Mouse (Mus musculus): ENCODE results near the gene Pebp1. TPM values are rescaled to one million over a fixed set of nuclear protein-coding genes. Genes with fewer than 3 reads are reported as not detected.

Gene Pebp1
- polyA plus RNA-seq, 1 experiment: 713 TPM

DNA sequence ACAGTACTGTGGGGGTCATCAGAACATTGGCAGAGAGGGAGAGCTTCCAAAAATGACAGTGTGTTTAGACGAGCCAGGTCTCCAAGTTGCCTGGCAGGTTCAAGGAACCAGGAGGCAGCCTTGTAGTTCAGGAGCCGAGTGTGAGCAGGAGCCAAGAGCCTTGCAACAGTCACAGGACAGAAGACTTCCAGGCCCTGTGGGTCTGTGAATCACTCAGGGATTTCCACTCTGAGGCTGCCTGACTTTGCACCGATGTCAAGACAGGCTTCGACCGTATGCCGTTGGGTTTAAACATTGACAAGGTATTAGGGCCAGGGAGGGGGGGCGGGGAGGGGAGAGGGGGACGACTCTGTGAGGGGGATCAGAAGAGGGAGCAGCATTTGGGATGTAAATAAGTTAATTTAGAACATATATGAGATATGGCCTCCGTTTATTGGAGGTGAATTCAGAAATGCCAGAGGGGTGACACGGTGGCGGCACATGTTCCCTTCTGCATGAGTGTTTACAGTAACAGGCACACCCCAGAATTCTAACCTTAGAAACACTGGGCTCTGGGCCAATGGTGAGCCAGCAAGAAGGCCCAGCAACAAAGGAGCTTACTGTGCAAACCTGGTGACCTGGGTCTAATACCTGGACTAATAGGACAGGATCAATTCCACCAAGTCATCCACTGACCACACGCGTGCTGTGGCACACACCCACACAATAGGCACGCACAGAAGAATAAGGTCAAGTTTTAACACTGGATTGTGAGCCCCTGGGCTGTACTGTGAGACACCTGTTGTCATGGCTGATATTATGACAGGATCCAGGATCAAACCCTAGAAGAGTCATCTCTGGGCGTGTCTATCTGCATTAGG is 8.4 kb downstream of the Pebp1 start:
- Histone ChIP-seq H3K4me3 (no peak overlapping the region), H3K4me2 (ENCODE audit: low read depth) (no peak overlapping the region), H3K27me3 (ENCODE audit: control insufficient read depth, insufficient read depth, insufficient read length) (no peaks in the 10 kb centered on the region), H3K79me2 (ENCODE audit: control insufficient read depth, insufficient read depth) (no peaks in the 10 kb centered on the region), H3ac (ENCODE audit: control insufficient read depth, insufficient read length) (no peak overlapping the region), H3K36me3 (ENCODE audit: control insufficient read depth, insufficient read depth) (peaks cover 13% of the 10 kb centered on the region)
- TF ChIP-seq TCF3 (IDR thresholded peaks at IDR 0.05; ENCODE audit: insufficient read length, low read depth) (no peak), E2F4 (IDR thresholded peaks at IDR 0.05; ENCODE audit: insufficient read depth) (no peak), USF1 (IDR thresholded peaks at IDR 0.05; ENCODE audit: low read depth) (no peak), POLR2AphosphoS2 (IDR thresholded peaks at IDR 0.05; ENCODE audit: insufficient read length, low read depth) (no peak)

DNA sequence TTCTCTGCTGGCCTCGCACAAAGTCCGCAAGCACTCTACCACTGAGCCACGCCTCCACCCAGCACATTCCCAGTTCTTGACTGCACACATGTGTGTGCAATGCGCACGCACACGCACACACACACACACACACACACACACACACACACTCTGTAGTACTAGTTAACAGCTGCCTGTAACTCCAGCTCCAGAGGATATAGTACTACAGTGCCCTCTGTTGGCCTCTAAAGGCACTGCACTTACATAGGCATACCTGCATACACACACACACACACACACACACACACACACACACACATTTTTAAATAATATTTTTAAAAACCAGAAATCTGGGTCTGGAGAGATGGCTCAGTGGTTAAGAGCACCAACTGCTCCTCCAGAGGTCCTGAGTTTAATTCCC is 9.6 kb downstream of the Pebp1 start:
- TF ChIP-seq SRF (IDR thresholded peaks at IDR 0.05; ENCODE audit: control insufficient read depth, insufficient read length, low read depth) (no peak), REST (IDR thresholded peaks at IDR 0.05; ENCODE audit: insufficient read depth, insufficient read length) (no peak), MAX (IDR thresholded peaks at IDR 0.05; ENCODE audit: low read depth) (no peak), E2F4 (IDR thresholded peaks at IDR 0.05; ENCODE audit: insufficient read depth) (no peak), MYOG (IDR thresholded peaks at IDR 0.05; ENCODE audit: control insufficient read depth in 1 of 3, insufficient read depth in 1 of 3, insufficient read length in 2 of 3, low read depth in 2 of 3) (no peak), POLR2A (IDR thresholded peaks at IDR 0.05; ENCODE audit: insufficient read length, low read depth) (no peak), MYOD1 (IDR thresholded peaks at IDR 0.05; ENCODE audit: control insufficient read depth in 1 of 3, insufficient read length in 2 of 3, low read depth in 2 of 3) (no peak), TCF12 (IDR thresholded peaks at IDR 0.05; ENCODE audit: insufficient read depth, poor library complexity, severe bottlenecking) (no peak), POLR2AphosphoS2 (IDR thresholded peaks at IDR 0.05; ENCODE audit: insufficient read length, low read depth) (no peak), USF1 (IDR thresholded peaks at IDR 0.05; ENCODE audit: low read depth) (no peak), CEBPB (IDR thresholded peaks at IDR 0.05; ENCODE audit: insufficient read depth, poor library complexity, severe bottlenecking) (no peak), TCF3 (IDR thresholded peaks at IDR 0.05; ENCODE audit: insufficient read length, low read depth) (no peak)
- H3K79me2 ChIP-seq (ENCODE audit: control insufficient read depth, insufficient read depth): no peaks in the 10 kb centered on the region
- peaks cover 7% of the 10 kb centered on the region for H3K36me3 ChIP-seq (ENCODE audit: control insufficient read depth, insufficient read depth)
- H3ac ChIP-seq (ENCODE audit: control insufficient read depth, insufficient read length): no peak overlapping the region
- no peaks in the 10 kb centered on the region for H3K27me3 ChIP-seq (ENCODE audit: control insufficient read depth, insufficient read depth, insufficient read length)
- H3K4me3 ChIP-seq: no peak overlapping the region
- H3K4me2 ChIP-seq (ENCODE audit: low read depth): no peak overlapping the region

DNA sequence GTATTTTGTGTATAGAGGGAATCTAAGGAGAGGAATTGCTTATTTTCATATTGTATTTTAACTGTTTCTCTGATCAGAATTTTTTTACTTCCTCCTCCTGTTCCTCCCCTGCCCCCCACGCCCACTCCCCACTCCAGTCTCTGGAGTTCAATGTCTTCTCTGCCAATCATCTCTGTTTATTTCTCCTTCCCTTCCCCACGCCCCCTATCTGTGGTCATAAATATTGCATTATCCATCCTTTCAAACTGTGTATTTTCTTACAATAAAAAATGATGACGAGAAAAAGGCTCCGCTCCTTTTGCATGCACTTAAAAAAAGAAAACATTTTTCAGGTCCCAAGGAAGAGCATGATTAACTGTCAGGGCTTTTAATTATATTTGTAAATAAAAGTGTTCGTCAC is 12.6 kb downstream of the Pebp1 start:
- no peaks in the 10 kb centered on the region for H3K27me3 ChIP-seq (ENCODE audit: control insufficient read depth, insufficient read depth, insufficient read length)
- no peaks in the 10 kb centered on the region for H3K36me3 ChIP-seq (ENCODE audit: control insufficient read depth, insufficient read depth)
- no peaks in the 10 kb centered on the region for H3K79me2 ChIP-seq (ENCODE audit: control insufficient read depth, insufficient read depth)
- TF ChIP-seq CEBPB (IDR thresholded peaks at IDR 0.05; ENCODE audit: insufficient read depth, poor library complexity, severe bottlenecking) (no peak), TCF3 (IDR thresholded peaks at IDR 0.05; ENCODE audit: insufficient read length, low read depth) (no peak), MYOD1 (IDR thresholded peaks at IDR 0.05; ENCODE audit: control insufficient read depth in 1 of 3, insufficient read length in 2 of 3, low read depth in 2 of 3) (no peak), E2F4 (IDR thresholded peaks at IDR 0.05; ENCODE audit: insufficient read depth) (no peak), POLR2AphosphoS2 (IDR thresholded peaks at IDR 0.05; ENCODE audit: insufficient read length, low read depth) (no peak), MYOG (IDR thresholded peaks at IDR 0.05; ENCODE audit: control insufficient read depth in 1 of 3, insufficient read depth in 1 of 3, insufficient read length in 2 of 3, low read depth in 2 of 3) (no peak), SRF (IDR thresholded peaks at IDR 0.05; ENCODE audit: control insufficient read depth, insufficient read length, low read depth) (no peak), MAX (IDR thresholded peaks at IDR 0.05; ENCODE audit: low read depth) (no peak), POLR2A (IDR thresholded peaks at IDR 0.05; ENCODE audit: insufficient read length, low read depth) (no peak), TCF12 (IDR thresholded peaks at IDR 0.05; ENCODE audit: insufficient read depth, poor library complexity, severe bottlenecking) (no peak), REST (IDR thresholded peaks at IDR 0.05; ENCODE audit: insufficient read depth, insufficient read length) (no peak)
- no peak overlapping the region for H3K4me3 ChIP-seq
- no peak overlapping the region for H3ac ChIP-seq (ENCODE audit: control insufficient read depth, insufficient read length)
- no peak overlapping the region for H3K4me2 ChIP-seq (ENCODE audit: low read depth)

DNA sequence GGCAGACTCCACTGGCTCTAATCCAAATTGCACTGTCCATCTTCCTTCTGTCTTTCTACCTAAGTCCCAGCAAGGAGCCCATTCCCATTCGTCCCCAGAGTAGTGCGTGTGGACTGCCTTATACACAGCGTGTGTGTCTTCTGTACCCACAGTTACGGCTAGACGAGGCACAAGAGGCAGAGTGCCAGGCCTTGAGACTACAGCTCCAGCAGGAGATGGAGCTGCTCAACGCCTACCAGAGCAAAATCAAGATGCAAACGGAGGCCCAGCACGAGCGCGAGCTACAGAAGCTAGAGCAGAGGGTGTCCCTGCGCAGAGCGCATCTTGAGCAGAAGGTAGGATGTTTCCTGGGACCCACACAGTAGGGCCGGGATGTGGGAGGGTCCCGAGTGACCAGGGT is 15.5 kb downstream of the Pebp1 start:
- Histone ChIP-seq H3K4me2 (ENCODE audit: low read depth) (no peak overlapping the region), H3K36me3 (ENCODE audit: control insufficient read depth, insufficient read depth) (no peaks in the 10 kb centered on the region), H3ac (ENCODE audit: control insufficient read depth, insufficient read length) (no peak overlapping the region), H3K4me3 (no peak overlapping the region), H3K79me2 (ENCODE audit: control insufficient read depth, insufficient read depth) (no peaks in the 10 kb centered on the region), H3K27me3 (ENCODE audit: control insufficient read depth, insufficient read depth, insufficient read length) (no peaks in the 10 kb centered on the region)
- no peak for TF ChIP-seq MAX (IDR thresholded peaks at IDR 0.05; ENCODE audit: low read depth)
- no peak for TF ChIP-seq POLR2A (IDR thresholded peaks at IDR 0.05; ENCODE audit: insufficient read length, low read depth)
- no peak for TF ChIP-seq MYOD1 (IDR thresholded peaks at IDR 0.05; ENCODE audit: control insufficient read depth in 1 of 3, insufficient read length in 2 of 3, low read depth in 2 of 3)
- no peak for TF ChIP-seq USF1 (IDR thresholded peaks at IDR 0.05; ENCODE audit: low read depth)
- no peak for TF ChIP-seq MYOG (IDR thresholded peaks at IDR 0.05; ENCODE audit: control insufficient read depth in 1 of 3, insufficient read depth in 1 of 3, insufficient read length in 2 of 3, low read depth in 2 of 3)
- no peak for TF ChIP-seq SRF (IDR thresholded peaks at IDR 0.05; ENCODE audit: control insufficient read depth, insufficient read length, low read depth)
- TF ChIP-seq TCF12 (IDR thresholded peaks at IDR 0.05; ENCODE audit: insufficient read depth, poor library complexity, severe bottlenecking): no peak

DNA sequence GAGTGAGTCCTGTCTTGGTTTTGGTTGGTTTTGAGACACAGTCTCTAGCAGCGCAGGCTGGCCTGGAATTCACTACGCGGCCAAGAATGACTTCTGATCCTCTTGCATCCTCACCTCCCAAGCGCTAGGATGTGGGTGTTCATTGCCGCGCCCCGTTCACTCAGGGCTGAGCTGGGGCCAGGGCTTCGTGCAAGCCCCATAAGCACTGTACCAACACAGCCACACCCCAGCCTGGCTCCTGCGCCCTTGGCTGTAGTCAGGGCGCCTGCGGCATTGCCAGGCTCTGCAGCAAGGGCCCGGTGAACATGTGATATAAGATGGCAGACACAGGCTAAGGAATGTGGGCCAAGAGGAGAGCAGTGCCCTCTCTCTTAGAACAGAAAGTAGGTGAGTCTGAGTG is 18.0 kb downstream of the Pebp1 start:
- H3K27me3 ChIP-seq (ENCODE audit: control insufficient read depth, insufficient read depth, insufficient read length): no peaks in the 10 kb centered on the region

More for the DNA sequence above, 18.0 kb downstream of the Pebp1 start:
- Histone ChIP-seq H3K4me2 (ENCODE audit: low read depth) (no peak overlapping the region), H3ac (ENCODE audit: control insufficient read depth, insufficient read length) (no peak overlapping the region), H3K36me3 (ENCODE audit: control insufficient read depth, insufficient read depth) (no peaks in the 10 kb centered on the region), H3K4me3 (no peak overlapping the region), H3K79me2 (ENCODE audit: control insufficient read depth, insufficient read depth) (no peaks in the 10 kb centered on the region)
- TF ChIP-seq TCF12 (IDR thresholded peaks at IDR 0.05; ENCODE audit: insufficient read depth, poor library complexity, severe bottlenecking) (no peak), MYOG (IDR thresholded peaks at IDR 0.05; ENCODE audit: control insufficient read depth in 1 of 3, insufficient read depth in 1 of 3, insufficient read length in 2 of 3, low read depth in 2 of 3) (no peak)

Data from myocyte (in vitro differentiated cells).